Mouse (Mus musculus): ENCODE results near the gene Ppp1r13b.

DNA sequence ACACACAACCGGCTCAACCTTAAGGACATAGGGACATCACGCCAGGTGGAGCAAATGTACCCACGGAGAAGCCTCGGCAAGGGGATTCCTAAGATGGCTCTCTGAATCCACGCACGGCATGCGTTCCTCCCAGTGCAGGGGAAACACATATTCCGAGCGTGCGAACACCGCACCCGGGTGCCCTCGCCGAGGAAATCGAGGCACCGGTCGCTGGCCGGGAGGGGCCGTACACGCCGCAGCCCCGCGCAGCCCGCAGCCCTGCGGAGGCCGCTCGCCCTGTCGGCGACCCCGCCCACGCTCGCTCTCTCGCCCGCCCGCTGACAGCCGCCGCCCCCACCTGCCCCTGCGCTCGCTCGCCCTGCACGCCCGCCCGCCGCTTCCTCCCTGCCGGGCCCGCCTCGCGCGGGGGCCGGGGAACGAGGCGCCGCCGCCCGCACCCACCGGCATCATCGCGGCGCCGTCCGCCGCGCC, 454 bp downstream of the Ppp1r13b start:
- TF ChIP-seq POLR2A (IDR thresholded peaks at IDR 0.05; ENCODE audit: low read depth, low read length) (no peak), CTCF (IDR thresholded peaks at IDR 0.05; ENCODE audit: borderline replicate concordance, insufficient read depth, low read length) (no peak)
